Mouse (Mus musculus): Measurements from ENCODE around the gene Abca6. TPM values are rescaled to one million over a fixed set of nuclear protein-coding genes. Genes with fewer than 3 reads are reported as not detected.

The Abca6 gene
- 16.5 and 17.5 TPM in 2 replicates for polyA plus RNA-seq (2012; rRNA removed)

DNA sequence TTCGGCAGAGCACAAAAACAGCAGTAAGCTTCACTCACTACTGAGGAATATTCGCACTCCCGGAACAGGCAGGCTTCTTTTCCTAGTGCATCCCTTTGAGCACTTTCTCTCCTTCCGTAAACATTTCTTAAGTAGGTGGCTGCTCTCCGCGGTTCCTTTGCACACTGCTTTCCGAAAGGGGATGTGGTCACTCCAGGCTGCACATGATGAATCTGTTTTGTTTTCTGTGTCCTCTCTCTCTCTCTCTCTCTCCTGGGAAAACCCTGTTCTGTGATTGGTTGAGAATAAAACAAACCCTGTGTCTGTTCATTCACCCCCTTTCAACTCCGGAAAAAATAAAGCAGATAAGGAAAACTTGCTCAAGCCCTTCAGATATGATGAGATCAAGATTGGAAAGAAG, at the start of gene Abca6:
TSS of gene Abca6 (minus strand) at position 243 of the 400 bp plus-strand sequence.

DNA sequence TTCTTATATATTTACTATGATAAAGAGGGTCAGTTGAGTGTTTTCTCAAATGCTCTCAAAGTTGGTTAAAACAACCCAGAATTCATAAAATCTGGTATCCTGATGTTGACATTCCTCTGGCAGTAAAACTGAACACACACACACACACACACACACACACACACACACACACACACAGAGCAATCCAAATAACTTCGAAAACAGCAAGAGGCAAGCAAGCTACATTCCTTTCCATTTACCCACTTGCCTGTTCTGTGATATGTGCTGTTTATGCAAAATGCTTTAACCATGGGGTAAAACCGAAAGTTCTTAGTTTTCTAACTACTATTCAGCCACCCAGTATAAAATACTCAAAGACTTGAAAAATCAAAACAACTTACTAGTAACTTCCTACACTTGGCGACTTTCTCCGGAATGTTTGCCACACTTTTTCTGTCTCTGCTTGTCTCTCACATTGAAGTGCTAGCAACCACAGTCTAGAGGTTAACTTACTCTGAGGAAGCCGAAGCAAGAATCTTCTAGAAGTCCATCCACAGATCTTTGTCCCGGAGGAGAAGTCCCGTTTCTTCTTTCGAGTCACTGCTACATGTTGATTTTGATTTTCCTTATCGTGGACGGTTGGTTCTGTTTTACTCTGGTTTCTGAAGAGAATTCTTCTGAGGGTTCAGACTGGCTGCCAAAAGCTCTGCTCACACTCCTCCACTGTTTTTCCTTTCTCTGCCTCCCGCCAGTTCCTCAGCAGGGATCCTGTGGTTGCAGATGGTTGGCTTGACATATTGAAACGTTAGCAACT, 83.9 kb downstream of the Abca6 start, which contains the start of gene Abca9:
TSS of gene Abca9 (minus strand) at position 738 of the 793 bp plus-strand sequence.

Other genes with a start within 250 kb of the Abca6 start
- gene Abca8a, start 155.8 kb downstream of the Abca6 start, polyA plus RNA-seq (2012; rRNA removed): 35.6 and 40.4 TPM in 2 replicates
- gene Abca9, start 83.6 kb downstream of the Abca6 start, polyA plus RNA-seq (2012; rRNA removed): 1.2 and 1.4 TPM in 2 replicates
- 0.84 and 0.89 TPM in 2 replicates for gene Abca5, start 85.9 kb upstream of the Abca6 start, polyA plus RNA-seq (2012; rRNA removed)
- gene Map2k6, start 147.3 kb upstream of the Abca6 start, polyA plus RNA-seq (2012; rRNA removed): 3.8 and 3.9 TPM in 2 replicates

Data from liver, embryonic 18 days (tissue).